Mouse (Mus musculus) kidney, embryonic 15.5 days (tissue): ENCODE data around the gene Ebf1. TPM values are rescaled to one million over a fixed set of nuclear protein-coding genes. Genes with fewer than 3 reads are reported as not detected.
A peak's percentile ranks its signal among the peaks of the same experiment; 100 is the strongest.

Experiments used
- ATAC-seq: fragments of 200-750 bp; cut with Nextera tagmentation; replicated peaks from 2 replicates; pipeline ENCODE4 v1.8.0; 2017; ENCODE audit warnings: moderate TSS enrichment; ENCODE audit not compliant: low FRiP score
- H3K27ac ChIP-seq: fragments of 300-500 bp; sonication (generic); 2 replicates; pipeline ENCODE4 v1.5.1; 2015; ENCODE audit warnings: mild to moderate bottlenecking, inconsistent platforms
- H3K27me3 ChIP-seq: fragments of 300-500 bp; sonication (generic); 2 replicates; pipeline ENCODE4 v1.6.1; 2015; ENCODE audit warnings: inconsistent platforms
- H3K36me3 ChIP-seq: fragments of 300-500 bp; sonication (generic); 2 replicates; pipeline ENCODE4 v1.6.1; 2015; ENCODE audit warnings: inconsistent platforms
- H3K4me1 ChIP-seq: fragments of 300-500 bp; sonication (generic); 2 replicates; pipeline ENCODE4 v1.6.1; 2015; ENCODE audit warnings: inconsistent platforms
- H3K4me2 ChIP-seq: fragments of 300-500 bp; sonication (generic); 2 replicates; pipeline ENCODE4 v1.6.1; 2015; ENCODE audit warnings: moderate library complexity, mild to moderate bottlenecking, inconsistent platforms
- H3K4me3 ChIP-seq: fragments of 300-500 bp; sonication (generic); replicated peaks from 2 replicates; pipeline ENCODE4 v1.5.1; 2015; ENCODE audit warnings: mild to moderate bottlenecking, inconsistent platforms
- H3K9ac ChIP-seq: fragments of 300-500 bp; sonication (generic); 2 replicates; pipeline ENCODE4 v1.6.1; 2015; ENCODE audit warnings: mild to moderate bottlenecking, inconsistent platforms
- H3K9me3 ChIP-seq: fragments of 300-500 bp; sonication (generic); replicated peaks from 2 replicates; pipeline ENCODE4 v1.6.1; 2016; ENCODE audit warnings: inconsistent platforms
- WGBS: fragments of 180-500 bp; shearing (Covaris S2); methylation state at CpG from one replicate; pipeline ENCODE4 v1.1.7; 2015; ENCODE audit warnings: mixed read lengths; 5-methylcytosine and 5-hydroxymethylcytosine counted together
- polyA plus RNA-seq: library from polyadenylated mRNA; unstranded; fragments of >200 nt; fragmentation: Nextera tagmentation; extraction: Ambion mirVana; gene quantifications from 2 replicates; pipeline ENCODE4 v1.2.1, GENCODE M21; 2015

Ebf1 gene
- polyA plus RNA-seq, 1 experiment from 2014 or later = 24.1 TPM

DNA sequence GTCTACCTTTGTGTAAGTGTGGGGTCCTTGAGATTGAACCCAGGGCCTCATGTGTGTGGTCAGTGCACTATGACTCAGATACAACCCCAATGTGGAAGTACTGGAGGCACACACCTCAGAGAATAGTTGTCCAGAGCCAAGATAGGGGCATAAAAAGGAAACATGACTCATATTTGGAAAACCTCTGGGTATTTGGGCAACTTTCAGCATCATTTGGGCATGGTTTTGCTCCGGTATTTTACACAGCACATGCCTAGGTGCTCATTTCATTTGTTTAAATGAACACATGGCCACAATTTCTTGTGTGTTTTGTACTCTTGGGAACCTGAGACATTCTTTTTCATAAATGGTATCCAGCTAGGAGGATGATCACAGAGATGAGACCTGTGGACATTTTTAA, 161.9 kb downstream of the Ebf1 start:
- no peak overlapping the region for H3K9ac ChIP-seq
- 90% methylated on average over 1 of the region's 1 CpGs for WGBS
- no peak overlapping the region for H3K4me2 ChIP-seq
- H3K27me3 ChIP-seq = no peaks in the 10 kb centered on the region
- no peak for ATAC-seq
- H3K27ac ChIP-seq = no peak overlapping the region
- H3K4me1 ChIP-seq = no peaks in the 10 kb centered on the region
- no peaks in the 10 kb centered on the region for H3K36me3 ChIP-seq
- H3K9me3 ChIP-seq = no peaks in the 10 kb centered on the region
- no peak overlapping the region for H3K4me3 ChIP-seq

DNA sequence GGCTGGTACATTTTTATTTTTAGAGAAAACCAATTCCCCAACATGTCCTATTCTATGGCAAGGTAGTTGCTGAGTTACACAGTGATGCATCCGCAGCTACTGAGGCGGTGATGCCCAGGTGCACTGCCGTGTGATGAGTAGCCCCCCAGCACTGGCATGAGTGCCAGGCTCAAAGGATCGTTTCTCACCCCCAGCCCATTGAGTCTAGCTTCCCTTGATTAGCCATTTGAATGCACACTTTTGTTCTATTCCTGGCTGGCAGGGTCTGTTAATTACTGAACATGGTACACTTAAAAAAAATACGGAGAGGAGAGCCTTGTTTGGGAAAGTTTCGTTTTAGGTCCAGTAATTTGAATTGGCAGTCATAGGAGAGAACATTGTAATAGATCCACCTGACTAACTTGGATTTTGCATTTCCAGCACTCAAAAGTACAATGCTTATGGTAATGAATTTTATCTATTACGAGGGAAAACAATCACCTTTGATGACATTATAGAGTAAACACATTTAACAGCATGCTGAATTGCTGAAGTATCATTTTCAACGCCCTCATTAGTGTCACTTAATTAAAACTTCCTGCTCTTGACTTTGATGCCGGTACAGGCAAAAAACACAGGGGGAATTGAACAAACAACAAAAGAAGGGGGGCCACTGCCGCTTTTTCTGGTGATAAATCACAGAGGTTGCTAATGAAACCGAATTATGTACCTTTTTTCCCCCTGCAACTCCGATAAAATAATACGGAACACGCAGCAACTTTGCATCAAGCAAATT, 167.3 kb downstream of the Ebf1 start:
- ATAC-seq = no peak
- H3K9ac ChIP-seq = no peak overlapping the region
- no peaks in the 10 kb centered on the region for H3K9me3 ChIP-seq
- no peaks in the 10 kb centered on the region for H3K27me3 ChIP-seq
- H3K27ac ChIP-seq = no peak overlapping the region
- no peak overlapping the region for H3K4me3 ChIP-seq
- no peaks in the 10 kb centered on the region for H3K36me3 ChIP-seq
- 58% methylated on average over 14 of the region's 14 CpGs for WGBS
- no peaks in the 10 kb centered on the region for H3K4me1 ChIP-seq
- H3K4me2 ChIP-seq = no peak overlapping the region

DNA sequence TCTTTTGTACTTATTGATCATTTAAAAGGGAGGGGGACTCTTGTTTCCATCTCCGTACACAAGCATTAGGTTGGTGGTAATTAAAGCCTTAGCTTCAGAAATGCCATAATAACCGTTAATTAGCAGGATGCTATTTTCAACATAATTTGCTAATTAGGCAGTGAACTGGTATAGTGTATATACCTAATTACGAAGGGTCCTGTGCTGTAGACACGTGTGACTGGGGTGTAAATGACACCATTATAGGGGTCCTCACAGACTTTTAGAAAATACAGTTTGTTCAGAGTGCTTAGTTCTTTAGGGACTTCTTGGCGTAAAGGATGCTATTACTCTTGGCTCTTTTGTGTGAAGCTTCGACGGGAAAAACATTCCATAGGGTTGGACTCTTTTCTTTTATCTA, 167.9 kb downstream of the Ebf1 start:
- no peaks in the 10 kb centered on the region for H3K27me3 ChIP-seq
- no peak overlapping the region for H3K9ac ChIP-seq
- 50% methylated on average over 7 of the region's 7 CpGs for WGBS
- H3K9me3 ChIP-seq = no peaks in the 10 kb centered on the region
- ATAC-seq = no peak
- H3K36me3 ChIP-seq = no peaks in the 10 kb centered on the region
- H3K4me1 ChIP-seq = no peaks in the 10 kb centered on the region
- no peak overlapping the region for H3K4me2 ChIP-seq
- no peak overlapping the region for H3K4me3 ChIP-seq
- H3K27ac ChIP-seq = no peak overlapping the region

DNA sequence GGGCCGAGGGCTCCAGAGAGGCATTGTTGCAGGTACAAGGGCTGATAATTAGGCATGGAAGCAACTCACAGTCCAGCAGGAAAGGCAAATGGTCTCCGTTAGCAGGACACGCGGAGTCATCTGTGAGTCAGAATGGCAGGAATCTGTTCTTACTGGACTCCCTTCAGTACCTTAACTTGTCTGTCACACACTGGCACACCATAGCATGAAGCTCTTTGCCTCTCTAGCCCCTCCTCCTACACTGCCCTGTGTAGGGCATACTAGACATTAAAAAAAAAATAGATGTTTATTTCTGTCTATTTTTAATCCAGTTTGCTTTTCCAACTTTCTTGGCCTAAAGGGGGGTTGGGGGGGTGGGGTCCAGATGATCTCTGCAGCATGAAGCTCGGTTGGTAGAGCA, 168.4 kb downstream of the Ebf1 start:
- 58% methylated on average over 5 of the region's 5 CpGs for WGBS
- H3K9ac ChIP-seq = no peak overlapping the region
- no peaks in the 10 kb centered on the region for H3K27me3 ChIP-seq
- H3K4me3 ChIP-seq = no peak overlapping the region
- no peak overlapping the region for H3K4me2 ChIP-seq
- no peaks in the 10 kb centered on the region for H3K9me3 ChIP-seq
- no peaks in the 10 kb centered on the region for H3K36me3 ChIP-seq
- no peak overlapping the region for H3K27ac ChIP-seq
- no peak for ATAC-seq
- H3K4me1 ChIP-seq = no peaks in the 10 kb centered on the region

DNA sequence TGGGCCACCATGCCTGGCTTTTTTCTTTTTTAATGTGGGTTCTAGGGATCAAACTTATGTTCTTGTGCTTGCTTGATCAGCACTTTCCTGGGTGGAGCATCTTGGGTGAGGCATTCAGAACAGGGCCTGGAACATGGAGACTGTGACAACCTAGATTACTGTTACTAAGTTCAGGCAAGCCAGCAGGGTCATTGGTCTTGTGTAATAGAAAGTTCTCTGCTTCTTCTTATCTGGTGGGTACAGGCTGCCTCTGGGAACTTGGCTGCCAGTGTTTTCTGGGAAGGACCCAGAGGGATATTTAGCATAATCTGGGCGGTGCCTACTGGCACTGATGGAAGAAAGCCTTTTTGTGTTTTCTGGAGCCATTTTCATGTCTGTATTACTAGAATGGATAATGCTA, 170.9 kb downstream of the Ebf1 start:
- no peaks in the 10 kb centered on the region for H3K36me3 ChIP-seq
- peaks cover 8% of the 10 kb centered on the region; the same call in 1 of the 2 replicates for H3K4me1 ChIP-seq
- no peak overlapping the region for H3K27ac ChIP-seq
- WGBS = 93% methylated on average over 1 of the region's 1 CpGs
- no peaks in the 10 kb centered on the region for H3K9me3 ChIP-seq
- H3K9ac ChIP-seq = no peak overlapping the region
- H3K4me2 ChIP-seq = no peak overlapping the region
- no peak overlapping the region for H3K4me3 ChIP-seq
- H3K27me3 ChIP-seq = no peaks in the 10 kb centered on the region
- no peak for ATAC-seq

DNA sequence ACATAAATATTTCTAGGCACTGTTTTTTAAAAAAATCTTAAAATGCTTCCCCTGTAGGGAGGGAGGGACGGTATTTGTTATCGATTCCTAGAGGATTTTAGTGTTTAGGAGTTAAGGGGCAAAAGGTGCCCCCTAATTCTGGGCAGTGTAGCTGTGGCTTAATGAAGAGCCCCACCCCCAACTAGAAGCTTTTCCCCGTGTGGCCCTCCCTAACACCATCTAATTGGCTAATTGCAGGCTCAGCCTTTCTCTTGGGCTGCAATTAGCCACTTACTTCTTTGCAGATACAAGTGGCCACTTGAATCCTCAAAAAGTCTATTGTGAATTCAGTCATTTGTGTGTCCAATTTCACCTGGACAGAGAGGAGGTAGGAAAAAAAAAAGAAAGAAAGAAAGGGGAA, 175.7 kb downstream of the Ebf1 start:
- no peak overlapping the region for H3K9ac ChIP-seq
- H3K27me3 ChIP-seq = no peaks in the 10 kb centered on the region
- H3K4me1 ChIP-seq = peaks cover 8% of the 10 kb centered on the region; the same call in 1 of the 2 replicates
- H3K27ac ChIP-seq = no peak overlapping the region
- H3K4me3 ChIP-seq = no peak overlapping the region
- no peak overlapping the region for H3K4me2 ChIP-seq
- no peak for ATAC-seq
- H3K9me3 ChIP-seq = no peaks in the 10 kb centered on the region
- H3K36me3 ChIP-seq = no peaks in the 10 kb centered on the region
- WGBS = 12% methylated on average over 3 of the region's 3 CpGs

DNA sequence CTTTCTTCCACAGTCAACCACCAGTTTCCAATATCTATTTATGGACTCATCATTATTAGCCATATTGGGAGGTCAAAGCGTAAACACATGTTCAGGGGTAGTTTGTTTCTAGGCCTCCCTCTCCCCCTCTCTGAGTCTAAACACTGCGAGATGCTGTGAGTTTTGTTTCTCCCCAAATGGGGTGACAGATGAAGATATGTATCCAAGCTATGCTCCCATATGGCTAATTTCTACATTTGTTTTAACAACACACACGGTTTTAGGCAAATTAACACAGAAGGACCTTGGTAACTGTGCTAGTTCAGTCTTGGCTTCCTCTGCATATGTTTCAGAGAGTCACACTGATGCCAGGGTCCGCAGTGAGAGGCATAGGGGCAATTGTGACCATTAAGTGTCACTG, 177.8 kb downstream of the Ebf1 start:
- Histone ChIP-seq H3K9me3 (no peaks in the 10 kb centered on the region), H3K4me1 (peaks cover 8% of the 10 kb centered on the region; the same call in 1 of the 2 replicates), H3K4me3 (no peak overlapping the region), H3K27me3 (no peaks in the 10 kb centered on the region), H3K36me3 (no peaks in the 10 kb centered on the region), H3K9ac (no peak overlapping the region), H3K27ac (no peak overlapping the region), H3K4me2 (no peak overlapping the region)
- WGBS = 96% methylated on average over 4 of the region's 4 CpGs
- ATAC-seq = no peak

DNA sequence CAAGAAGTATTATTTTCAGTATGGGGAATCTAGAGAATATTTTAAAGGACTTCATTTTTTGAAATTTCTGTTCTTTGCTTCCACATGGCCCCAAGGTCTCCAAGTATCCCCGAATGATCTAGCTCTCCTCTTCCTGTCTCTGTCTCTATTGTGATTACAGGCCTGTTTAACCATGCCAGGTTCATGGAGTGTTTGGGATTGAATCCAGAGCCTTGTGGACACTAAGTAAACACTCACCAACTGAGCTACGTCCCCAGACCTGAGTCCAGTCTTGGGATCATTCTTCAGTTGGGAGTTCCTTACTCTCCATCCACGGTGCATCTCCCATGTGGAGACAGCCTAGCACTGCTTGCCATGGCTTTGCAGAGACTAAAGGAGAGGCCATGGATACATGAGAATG, 178.7 kb downstream of the Ebf1 start:
- 84% methylated on average over 3 of the region's 3 CpGs for WGBS
- ATAC-seq = no peak
- H3K4me1 ChIP-seq = peaks cover 8% of the 10 kb centered on the region; the same call in 1 of the 2 replicates
- no peak overlapping the region for H3K4me2 ChIP-seq
- no peak overlapping the region for H3K4me3 ChIP-seq
- no peaks in the 10 kb centered on the region for H3K36me3 ChIP-seq
- H3K9me3 ChIP-seq = no peaks in the 10 kb centered on the region
- no peak overlapping the region for H3K9ac ChIP-seq
- no peak overlapping the region for H3K27ac ChIP-seq
- no peaks in the 10 kb centered on the region for H3K27me3 ChIP-seq

DNA sequence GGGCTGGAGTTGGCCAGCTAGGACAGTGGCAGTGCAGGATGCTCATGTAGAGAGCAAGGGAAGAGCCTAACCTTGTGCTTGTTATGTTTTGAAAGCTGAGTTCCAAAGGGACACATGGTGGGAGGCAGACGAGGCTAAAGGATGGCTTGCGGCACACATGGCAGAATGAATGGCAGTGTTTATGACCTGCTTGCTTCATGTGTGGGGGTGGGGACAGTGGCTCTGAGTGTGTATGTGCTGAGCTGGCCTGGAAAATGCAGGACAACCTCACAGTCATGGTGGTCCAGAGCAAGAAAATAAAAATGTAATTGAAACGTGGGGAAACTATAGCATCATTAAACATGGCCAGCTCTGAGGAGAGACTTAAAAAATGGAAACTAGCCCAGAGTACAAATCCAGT, 181.2 kb downstream of the Ebf1 start:
- Histone ChIP-seq H3K9me3 (no peaks in the 10 kb centered on the region), H3K4me3 (no peak overlapping the region), H3K9ac (no peak overlapping the region), H3K4me2 (no peak overlapping the region), H3K27ac (no peak overlapping the region), H3K36me3 (no peaks in the 10 kb centered on the region), H3K27me3 (no peaks in the 10 kb centered on the region), H3K4me1 (no peaks in the 10 kb centered on the region)
- 0 out of 2 replicates have a peak, but pooled peaks have one; percentile 56 for ATAC-seq
- WGBS = 18% methylated on average over 3 of the region's 3 CpGs

DNA sequence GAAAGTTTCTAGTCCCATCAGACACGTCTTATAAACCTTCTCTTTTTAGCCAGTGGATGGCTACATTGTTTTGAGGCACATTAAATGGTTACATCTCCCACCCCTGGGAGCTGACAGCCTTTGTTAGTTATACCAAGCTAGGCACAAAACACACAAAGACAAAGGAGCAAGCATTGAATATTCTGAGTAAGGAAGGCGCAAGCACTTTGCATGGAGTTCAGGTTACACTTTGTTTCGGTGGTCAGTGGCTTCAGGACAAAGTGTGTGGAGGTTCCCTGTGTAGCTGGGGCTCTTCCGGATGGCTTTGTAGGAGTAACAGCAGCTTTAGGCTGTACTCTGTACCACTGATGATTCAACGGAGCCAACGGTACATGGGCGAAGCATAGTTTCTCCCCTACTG, 186.9 kb downstream of the Ebf1 start:
- H3K36me3 ChIP-seq = no peaks in the 10 kb centered on the region
- H3K4me1 ChIP-seq = peaks cover 5% of the 10 kb centered on the region

DNA sequence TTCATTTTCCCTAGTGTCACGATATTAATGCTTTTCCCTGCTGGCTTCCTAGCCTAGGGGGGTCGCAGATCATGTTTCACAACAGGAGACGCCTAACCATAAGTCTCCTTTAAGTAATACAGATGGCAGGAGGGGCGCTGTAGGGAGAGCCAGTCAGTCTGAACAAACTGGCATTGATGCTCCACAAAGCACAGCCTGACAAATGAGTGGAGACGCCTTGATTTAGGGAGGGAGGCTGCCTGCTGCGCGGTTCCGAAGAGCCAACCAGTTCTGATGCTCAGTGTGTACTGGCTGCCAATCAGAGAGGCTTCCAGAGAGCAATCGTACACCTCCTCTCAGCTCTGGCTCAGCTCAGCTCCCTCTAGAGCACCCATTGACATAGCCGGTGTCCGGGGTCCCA, 189.5 kb downstream of the Ebf1 start:
- ATAC-seq = no peak; the same call in 1 of the 2 replicates
- WGBS = 18% methylated on average over 11 of the region's 11 CpGs
- no peaks in the 10 kb centered on the region for H3K27me3 ChIP-seq
- H3K4me3 ChIP-seq = no peak overlapping the region
- H3K4me2 ChIP-seq = peak overlapping the region; percentile 15; the same call in 1 of the 2 replicates
- H3K4me1 ChIP-seq = peaks cover 5% of the 10 kb centered on the region
- no peaks in the 10 kb centered on the region for H3K36me3 ChIP-seq
- no peak overlapping the region for H3K27ac ChIP-seq
- no peaks in the 10 kb centered on the region for H3K9me3 ChIP-seq
- no peak overlapping the region for H3K9ac ChIP-seq

More for the DNA sequence above, 186.9 kb downstream of the Ebf1 start:
- 89% methylated on average over 7 of the region's 7 CpGs for WGBS
- Histone ChIP-seq H3K27me3 (no peaks in the 10 kb centered on the region), H3K9me3 (no peaks in the 10 kb centered on the region), H3K9ac (no peak overlapping the region), H3K4me2 (no peak overlapping the region), H3K4me3 (no peak overlapping the region), H3K27ac (no peak overlapping the region)
- ATAC-seq = no peak

DNA sequence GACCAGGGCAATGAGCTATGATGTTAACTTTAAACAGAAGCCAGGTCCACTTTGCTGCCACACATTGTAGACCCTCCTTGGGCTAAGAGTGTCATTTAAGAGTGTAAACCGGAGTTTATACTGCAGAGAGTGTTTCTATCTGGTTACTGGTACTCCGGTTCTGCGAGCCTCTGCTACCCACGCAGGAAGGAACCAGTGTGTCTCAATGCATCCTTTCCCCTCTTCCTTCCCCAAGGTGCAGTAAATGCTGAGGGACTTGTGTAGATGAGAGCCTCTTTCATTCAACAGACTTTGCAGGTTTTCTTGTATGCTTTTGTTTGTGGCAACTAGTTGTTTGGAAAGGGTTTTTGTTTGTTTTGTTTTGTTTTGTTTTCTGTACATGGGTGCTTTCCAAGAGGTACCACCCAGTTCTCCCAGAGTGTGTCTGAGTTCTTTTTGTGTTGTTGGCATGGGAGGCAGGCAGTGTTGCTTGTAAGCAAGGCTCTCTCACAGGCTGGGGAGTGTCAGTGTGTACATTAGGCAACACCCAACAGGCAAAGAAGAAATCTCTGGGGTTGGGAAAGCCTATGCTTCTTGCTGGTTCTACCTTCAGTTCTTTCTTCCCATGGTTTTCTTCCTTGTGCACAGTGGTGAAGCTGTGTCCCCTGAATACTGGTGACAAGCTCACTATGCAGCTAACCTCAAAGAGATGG, 191.9 kb downstream of the Ebf1 start:
- H3K27me3 ChIP-seq = no peaks in the 10 kb centered on the region
- no peak for ATAC-seq
- no peaks in the 10 kb centered on the region for H3K36me3 ChIP-seq
- no peak overlapping the region for H3K9ac ChIP-seq
- H3K4me1 ChIP-seq = peaks cover 8% of the 10 kb centered on the region
- no peak overlapping the region for H3K4me3 ChIP-seq
- H3K4me2 ChIP-seq = no peak overlapping the region
- 87% methylated on average over 4 of the region's 4 CpGs for WGBS
- no peaks in the 10 kb centered on the region for H3K9me3 ChIP-seq
- H3K27ac ChIP-seq = no peak overlapping the region
